Mouse (Mus musculus) limb, embryonic 10.5 days (tissue): ENCODE measurements around the gene Tex45. TPM values are rescaled to one million over a fixed set of nuclear protein-coding genes. Genes with fewer than 3 reads are reported as not detected.

Experiments
- DNase-seq: peaks from one replicate; pipeline ENCODE4 v3.0.0-alpha.2; 2017; ENCODE audit warnings: low spot score
- H3K27ac ChIP-seq: fragments of 300-500 bp; sonication (generic); 2 replicates; pipeline ENCODE4 v1.5.1; 2016; ENCODE audit warnings: mild to moderate bottlenecking
- H3K27me3 ChIP-seq: fragments of 300-500 bp; sonication (generic); 2 replicates; pipeline ENCODE4 v1.6.1; 2016; ENCODE audit warnings: low read depth, mild to moderate bottlenecking; ENCODE audit not compliant: poor library complexity, severe bottlenecking
- H3K36me3 ChIP-seq: fragments of 300-500 bp; sonication (generic); 2 replicates; pipeline ENCODE4 v1.6.1; 2016; ENCODE audit warnings: mild to moderate bottlenecking, moderate library complexity
- H3K4me1 ChIP-seq: fragments of 300-500 bp; sonication (generic); 2 replicates; pipeline ENCODE4 v1.6.1; 2016
- H3K4me3 ChIP-seq: fragments of 300-500 bp; sonication (generic); 2 replicates; pipeline ENCODE4 v1.5.1; 2016; ENCODE audit warnings: mild to moderate bottlenecking, moderate library complexity
- H3K9me3 ChIP-seq: fragments of 300-500 bp; sonication (generic); replicated peaks from 2 replicates; pipeline ENCODE4 v1.6.1; 2016; ENCODE audit warnings: mild to moderate bottlenecking
- WGBS: fragments of 180-500 bp; shearing (Covaris S2); methylation state at CpG from one replicate; pipeline ENCODE4 v1.1.7; 2016; 5-methylcytosine and 5-hydroxymethylcytosine counted together
- polyA plus RNA-seq: library from polyadenylated mRNA; unstranded; fragments of >200 nt; fragmentation: Nextera tagmentation; extraction: Ambion mirVana; gene quantifications from 2 replicates; pipeline ENCODE4 v1.2.1, GENCODE M21; 2016

Tex45 gene
- polyA plus RNA-seq, 1 experiment from 2014 or later = not detected

DNA sequence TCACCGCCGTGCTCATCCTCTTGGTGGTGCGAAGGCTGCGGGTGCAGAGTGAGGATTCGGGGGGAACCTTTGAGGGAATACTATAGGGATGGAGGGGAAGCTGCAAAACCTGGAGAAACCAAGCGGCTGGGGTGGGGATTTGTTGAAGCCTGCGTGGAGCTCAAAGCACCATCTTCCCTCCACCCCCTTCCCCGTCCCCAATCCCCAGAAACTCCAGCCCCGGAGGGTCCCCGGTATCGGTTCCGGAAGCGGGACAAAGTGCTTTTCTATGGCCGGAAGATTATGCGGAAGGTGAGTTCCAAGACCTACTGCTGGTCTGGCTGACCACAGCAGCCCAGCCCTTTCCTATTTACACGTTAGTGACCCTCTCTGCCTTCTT lies 46.4 kb downstream of the Tex45 start:
- peak overlapping the region; percentile 61 for H3K4me3 ChIP-seq
- H3K27me3 ChIP-seq = no peaks in the 10 kb centered on the region
- WGBS = 8% methylated on average over 16 of the region's 16 CpGs
- no peaks in the 10 kb centered on the region for H3K9me3 ChIP-seq
- H3K36me3 ChIP-seq = peaks cover 31% of the 10 kb centered on the region
- peaks cover 27% of the 10 kb centered on the region for H3K4me1 ChIP-seq
- peak overlapping the region; percentile 82 for H3K27ac ChIP-seq
- peak; percentile 49 for DNase-seq

DNA sequence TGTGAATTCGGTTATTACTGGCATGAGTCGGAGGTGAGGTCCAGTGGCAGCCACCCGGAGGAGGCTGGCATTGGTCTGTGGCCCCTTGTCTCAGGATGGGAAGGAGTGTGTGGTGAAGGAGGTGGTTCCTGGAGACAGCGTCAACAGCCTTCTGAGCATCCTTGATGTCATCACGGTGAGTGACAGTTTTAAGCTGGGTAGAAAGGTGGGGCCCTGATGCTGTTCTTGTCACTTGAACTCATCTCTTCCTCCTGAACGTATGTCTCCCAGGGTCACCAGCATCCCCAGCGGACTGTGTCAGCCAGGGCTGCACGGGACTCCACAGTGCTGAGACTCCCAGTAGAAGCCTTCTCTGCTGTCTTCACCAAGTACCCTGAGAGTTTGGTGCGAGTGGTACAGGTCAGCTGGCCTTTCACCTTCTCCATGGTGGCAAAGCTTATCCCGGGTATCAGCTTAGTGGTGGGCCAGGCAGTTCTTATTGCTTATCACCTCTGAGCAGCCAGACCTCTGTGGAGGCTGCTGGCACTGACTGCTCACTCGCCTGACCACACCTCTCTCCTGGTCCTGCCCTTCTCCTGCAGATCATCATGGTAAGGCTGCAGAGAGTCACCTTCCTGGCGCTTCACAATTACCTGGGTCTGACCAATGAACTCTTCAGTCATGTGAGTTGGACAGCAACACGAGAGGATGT lies 51.5 kb downstream of the Tex45 start:
- no peaks in the 10 kb centered on the region for H3K27me3 ChIP-seq
- H3K9me3 ChIP-seq = no peaks in the 10 kb centered on the region
- H3K36me3 ChIP-seq = peaks cover 46% of the 10 kb centered on the region
- H3K27ac ChIP-seq = no peak overlapping the region
- DNase-seq = no peak
- peaks cover 3% of the 10 kb centered on the region for H3K4me1 ChIP-seq
- WGBS = 92% methylated on average over 13 of the region's 13 CpGs
- H3K4me3 ChIP-seq = no peak overlapping the region

DNA sequence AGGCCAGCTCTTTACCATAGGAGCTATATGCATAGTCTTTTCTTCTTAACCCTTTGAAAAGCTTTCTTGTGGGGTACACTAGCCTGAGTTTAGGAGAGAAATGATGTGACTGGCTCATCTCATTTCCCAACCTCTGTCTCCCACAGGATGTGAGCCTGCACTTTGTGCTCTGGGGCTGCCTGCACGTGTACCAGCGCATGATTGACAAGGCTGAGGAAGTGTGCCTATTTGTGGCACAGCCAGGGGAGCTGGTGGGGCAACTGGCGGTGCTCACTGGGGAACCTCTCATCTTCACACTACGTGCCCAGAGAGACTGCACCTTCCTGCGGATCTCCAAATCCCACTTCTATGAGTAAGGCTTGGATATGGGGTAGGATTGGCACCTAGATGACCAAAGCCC lies 60.2 kb downstream of the Tex45 start:
- no peak for DNase-seq

DNA sequence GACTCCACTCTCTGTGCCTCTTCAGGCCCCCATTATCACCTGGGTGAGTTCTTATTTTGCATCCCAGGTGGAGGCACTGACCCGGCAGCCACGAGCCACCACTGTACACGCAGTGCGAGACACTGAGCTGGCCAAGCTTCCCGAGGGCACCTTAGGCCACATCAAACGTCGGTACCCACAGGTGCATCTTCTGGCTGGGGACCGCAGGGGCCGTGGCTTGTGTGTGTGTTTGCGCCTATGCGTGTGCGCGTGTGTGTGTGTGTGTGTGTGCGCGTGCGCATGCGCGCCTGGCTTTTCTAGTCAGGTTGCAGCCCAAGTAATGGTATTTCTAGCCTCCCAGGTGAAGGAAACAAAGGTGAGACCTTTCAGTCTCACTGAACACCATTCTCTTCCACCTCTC lies 61.3 kb downstream of the Tex45 start:
- H3K27ac ChIP-seq = no peak overlapping the region
- H3K27me3 ChIP-seq = no peaks in the 10 kb centered on the region
- H3K4me1 ChIP-seq = no peaks in the 10 kb centered on the region
- WGBS = 94% methylated on average over 18 of the region's 18 CpGs
- no peaks in the 10 kb centered on the region for H3K9me3 ChIP-seq
- H3K36me3 ChIP-seq = peaks cover 32% of the 10 kb centered on the region
- no peak for DNase-seq
- no peak overlapping the region for H3K4me3 ChIP-seq

More for the DNA sequence above, 60.2 kb downstream of the Tex45 start:
- Histone ChIP-seq H3K4me3 (no peak overlapping the region), H3K4me1 (no peaks in the 10 kb centered on the region), H3K9me3 (no peaks in the 10 kb centered on the region), H3K36me3 (peaks cover 30% of the 10 kb centered on the region), H3K27ac (no peak overlapping the region), H3K27me3 (no peaks in the 10 kb centered on the region)
- 95% methylated on average over 5 of the region's 5 CpGs for WGBS

DNA sequence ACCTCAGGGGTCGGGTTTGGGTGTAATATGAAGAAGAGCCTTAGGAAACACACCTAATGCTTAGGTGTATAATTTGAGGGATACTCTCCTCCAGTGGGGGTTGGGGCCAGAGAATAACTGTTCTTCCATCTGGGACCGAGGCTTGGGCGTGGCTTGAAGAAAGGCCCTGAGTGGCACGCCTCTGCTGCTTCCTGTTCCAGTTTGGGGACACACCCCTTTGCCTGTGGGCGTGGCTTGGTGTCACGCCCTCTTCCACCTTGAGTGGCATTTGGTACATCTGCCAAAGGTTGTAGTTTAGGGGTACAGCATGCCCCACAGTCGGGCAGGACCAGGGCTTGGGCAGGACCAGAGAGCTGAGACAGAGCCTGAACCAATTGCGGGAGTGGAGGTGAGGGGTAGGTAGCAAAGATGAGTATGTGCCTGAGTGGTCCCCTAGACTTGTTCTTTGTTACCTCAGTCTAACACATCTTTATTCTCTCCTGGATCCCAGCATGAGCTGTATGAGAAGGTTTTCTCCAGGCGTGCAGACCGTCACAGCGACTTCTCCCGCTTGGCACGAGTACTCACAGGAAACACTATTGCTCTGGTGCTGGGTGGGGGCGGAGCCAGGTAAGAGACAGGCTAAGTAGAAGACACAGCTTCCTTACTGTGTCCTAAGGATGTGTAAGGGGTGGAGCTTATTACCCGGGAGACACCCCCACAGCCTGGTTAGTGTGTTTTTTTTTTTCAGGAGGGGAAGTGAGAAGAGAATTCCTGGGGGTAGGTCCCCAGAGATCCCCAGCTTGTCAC lies 65.6 kb downstream of the Tex45 start:
- H3K27ac ChIP-seq = no peak overlapping the region
- H3K4me1 ChIP-seq = no peaks in the 10 kb centered on the region
- DNase-seq = no peak
- H3K27me3 ChIP-seq = no peaks in the 10 kb centered on the region
- no peak overlapping the region for H3K4me3 ChIP-seq
- H3K9me3 ChIP-seq = no peaks in the 10 kb centered on the region
- WGBS = 57% methylated on average over 15 of the region's 15 CpGs
- H3K36me3 ChIP-seq = peaks cover 55% of the 10 kb centered on the region

Other genes starting within 250 kb of the Tex45 start
- gene Insr, start 191.2 kb upstream of the Tex45 start, polyA plus RNA-seq = 27.5 and 32.6 TPM in 2 replicates
- not detected in 2 replicates for gene A430078G23Rik, start 117.4 kb upstream of the Tex45 start, polyA plus RNA-seq
- gene Arhgef18, start 77.9 kb upstream of the Tex45 start, polyA plus RNA-seq = 8.0 and 9.5 TPM in 2 replicates
- 6.3 and 7.6 TPM in 2 replicates for gene Pex11g, start 3.2 kb upstream of the Tex45 start, polyA plus RNA-seq
- 71.3 and 80.8 TPM in 2 replicates for gene Zfp358, start 22.3 kb downstream of the Tex45 start, polyA plus RNA-seq
- 59.4 and 71.5 TPM in 2 replicates for gene Mcoln1, start 29.6 kb downstream of the Tex45 start, polyA plus RNA-seq
- gene Pnpla6, start 44.5 kb downstream of the Tex45 start, polyA plus RNA-seq = 17.7 and 21.1 TPM in 2 replicates
- gene C330021F23Rik, start 97.1 kb downstream of the Tex45 start, polyA plus RNA-seq = 3.5 and 4.0 TPM in 2 replicates
- 5.3 and 6.0 TPM in 2 replicates for gene Camsap3, start 116.4 kb downstream of the Tex45 start, polyA plus RNA-seq
- gene Xab2, start 150.5 kb downstream of the Tex45 start, polyA plus RNA-seq = 76.0 and 78.7 TPM in 2 replicates
- gene Pet100, start 150.7 kb downstream of the Tex45 start, polyA plus RNA-seq = 92.1 and 92.9 TPM in 2 replicates
- 1.0 and 1.3 TPM in 2 replicates for gene Pcp2, start 154.7 kb downstream of the Tex45 start, polyA plus RNA-seq
- 28.6 and 29.8 TPM in 2 replicates for gene Stxbp2, start 160.1 kb downstream of the Tex45 start, polyA plus RNA-seq
- gene Retn, start 184.9 kb downstream of the Tex45 start, polyA plus RNA-seq = 0.15 and 0.16 TPM in 2 replicates
- gene Mcemp1, start 194.9 kb downstream of the Tex45 start, polyA plus RNA-seq = not detected in 2 replicates
- 11.0 and 12.6 TPM in 2 replicates for gene Fcor, start 201.5 kb downstream of the Tex45 start, polyA plus RNA-seq
- 44.3 and 46.0 TPM in 2 replicates for gene Trappc5, start 205.4 kb downstream of the Tex45 start, polyA plus RNA-seq
- gene Fcer2a, start 223.3 kb downstream of the Tex45 start, polyA plus RNA-seq = 0.21 and 0.40 TPM in 2 replicates
- gene Clec4g, start 249.8 kb downstream of the Tex45 start, polyA plus RNA-seq = not detected in 2 replicates